Mouse (Mus musculus): ENCODE results near the gene Prps1. TPM values are rescaled to one million over a fixed set of nuclear protein-coding genes. Genes with fewer than 3 reads are reported as not detected.
"Not testable (repeated sequence)": the region's sequence is repeated elsewhere in the genome, so short reads cannot be mapped to it uniquely, and the experiment has no call there.

The Prps1 gene
- total RNA-seq, 2 experiments from 2014 or later, result 18.9 to 22.5 TPM

- DNase-seq, result no peak
- intact Hi-C loops (cut with DNase I; ENCODE audit: low total_unique reads), result no loop called here
Observed at GRCm38 (mm10) chrX:140494170-140494569, 37.8 kb downstream of the Prps1 start.

GRCm38 (mm10) chrX:140498431-140498830 is 42.0 kb downstream of the Prps1 start:
- intact Hi-C loops (cut with DNase I; ENCODE audit: low total_unique reads); DNase-seq: not testable (repeated sequence)

GRCm38 (mm10) chrX:140500306-140500705 is 43.9 kb downstream of the Prps1 start:
- intact Hi-C loops (cut with DNase I; ENCODE audit: low total_unique reads), result no loop called here
- no peak for DNase-seq

GRCm38 (mm10) chrX:140501401-140502301 is 45.2 kb downstream of the Prps1 start:
- intact Hi-C loops (cut with DNase I; ENCODE audit: low total_unique reads), result no loop called here
- DNase-seq, result no peak

GRCm38 (mm10) chrX:140503905-140504304 is 47.5 kb downstream of the Prps1 start:
- peak; percentile 62 for DNase-seq
- intact Hi-C loops (cut with DNase I; ENCODE audit: low total_unique reads), result no loop called here

- intact Hi-C loops (cut with DNase I; ENCODE audit: low total_unique reads), result no loop called here
- peak; percentile 59 for DNase-seq
Observed at GRCm38 (mm10) chrX:140505497-140506238, 49.3 kb downstream of the Prps1 start.

- intact Hi-C loops (cut with DNase I; ENCODE audit: low total_unique reads), result no loop called here
- no peak for DNase-seq
Observed at GRCm38 (mm10) chrX:140506436-140507180, 50.2 kb downstream of the Prps1 start.

- intact Hi-C loops (cut with DNase I; ENCODE audit: low total_unique reads), result no loop called here
- DNase-seq, result no peak
Observed at GRCm38 (mm10) chrX:140507377-140507776, 51.0 kb downstream of the Prps1 start.

GRCm38 (mm10) chrX:140508791-140509190 is 52.4 kb downstream of the Prps1 start:
- intact Hi-C loops (cut with DNase I; ENCODE audit: low total_unique reads), result not testable (repeated sequence)

GRCm38 (mm10) chrX:140509817-140510216 is 53.4 kb downstream of the Prps1 start:
- intact Hi-C loops (cut with DNase I; ENCODE audit: low total_unique reads), result no loop called here
- DNase-seq, result no peak

More at GRCm38 (mm10) chrX:140508791-140509190, 52.4 kb downstream of the Prps1 start:
- not testable (repeated sequence) for DNase-seq

GRCm38 (mm10) chrX:140510696-140511429 is 54.5 kb downstream of the Prps1 start:
- intact Hi-C loops (cut with DNase I; ENCODE audit: low total_unique reads), result no loop called here
- peak; percentile 84 for DNase-seq

GRCm38 (mm10) chrX:140511687-140512651 is 55.6 kb downstream of the Prps1 start:
- no peak for DNase-seq
- intact Hi-C loops (cut with DNase I; ENCODE audit: low total_unique reads), result no loop called here

GRCm38 (mm10) chrX:140513379-140513778 is 57.0 kb downstream of the Prps1 start:
- DNase-seq, result no peak
- intact Hi-C loops (cut with DNase I; ENCODE audit: low total_unique reads), result no loop called here

GRCm38 (mm10) chrX:140518351-140518750 is 61.9 kb downstream of the Prps1 start:
- intact Hi-C loops (cut with DNase I; ENCODE audit: low total_unique reads), result no loop called here
- no peak for DNase-seq

- peak; percentile 92 for DNase-seq
- intact Hi-C loops (cut with DNase I; ENCODE audit: low total_unique reads), result no loop called here
Observed at GRCm38 (mm10) chrX:140520146-140521102, 64.0 kb downstream of the Prps1 start.

GRCm38 (mm10) chrX:140522071-140522765 is 65.8 kb downstream of the Prps1 start:
- peak; percentile 70 for DNase-seq

More at GRCm38 (mm10) chrX:140522071-140522765, 65.8 kb downstream of the Prps1 start:
- intact Hi-C loops (cut with DNase I; ENCODE audit: low total_unique reads), result no loop called here

Data from gastrocnemius, postnatal 14 days (tissue).